Mouse (Mus musculus) heart, embryonic 10.5 days (tissue): ENCODE data around the gene Dhx58. TPM values are rescaled to one million over a fixed set of nuclear protein-coding genes. Genes with fewer than 3 reads are reported as not detected.
A peak's percentile ranks its signal among the peaks of the same experiment; 100 is the strongest.
"Not testable (repeated sequence)": the region's sequence is repeated elsewhere in the genome, so short reads cannot be mapped to it uniquely, and the experiment has no call there.

ENCODE experiments used
- DNase-seq: peaks from one replicate; pipeline ENCODE4 v3.0.0-alpha.2; 2017; ENCODE audit warnings: low spot score
- H3K27ac ChIP-seq: fragments of 300-500 bp; sonication (generic); 2 replicates; pipeline ENCODE4 v1.5.1; 2016; ENCODE audit warnings: mild to moderate bottlenecking
- H3K27me3 ChIP-seq: fragments of 300-500 bp; sonication (generic); 2 replicates; pipeline ENCODE4 v1.6.1; 2016; ENCODE audit warnings: mild to moderate bottlenecking; ENCODE audit not compliant: poor library complexity, insufficient read depth, severe bottlenecking
- H3K36me3 ChIP-seq: fragments of 300-500 bp; sonication (generic); 2 replicates; pipeline ENCODE4 v1.6.1; 2016; ENCODE audit warnings: mild to moderate bottlenecking, moderate library complexity
- H3K4me1 ChIP-seq: fragments of 300-500 bp; sonication (generic); 2 replicates; pipeline ENCODE4 v1.6.1; 2016; ENCODE audit warnings: mild to moderate bottlenecking
- H3K4me3 ChIP-seq: fragments of 300-500 bp; sonication (generic); 2 replicates; pipeline ENCODE4 v1.5.1; 2016; ENCODE audit warnings: mild to moderate bottlenecking, moderate library complexity
- H3K9me3 ChIP-seq: fragments of 300-500 bp; sonication (generic); 2 replicates; pipeline ENCODE4 v1.6.1; 2016; ENCODE audit warnings: mild to moderate bottlenecking, moderate library complexity
- WGBS: fragments of 180-500 bp; shearing (Covaris S2); methylation state at CpG from one replicate; pipeline ENCODE4 v1.1.7; 2016; 5-methylcytosine and 5-hydroxymethylcytosine counted together
- polyA plus RNA-seq: library from polyadenylated mRNA; unstranded; fragments of >200 nt; fragmentation: Nextera tagmentation; extraction: Ambion mirVana; gene quantifications from 2 replicates; pipeline ENCODE4 v1.2.1, GENCODE M21; 2016

Gene Dhx58
- polyA plus RNA-seq, 1 experiment from 2014 or later: 2.4 TPM

DNA sequence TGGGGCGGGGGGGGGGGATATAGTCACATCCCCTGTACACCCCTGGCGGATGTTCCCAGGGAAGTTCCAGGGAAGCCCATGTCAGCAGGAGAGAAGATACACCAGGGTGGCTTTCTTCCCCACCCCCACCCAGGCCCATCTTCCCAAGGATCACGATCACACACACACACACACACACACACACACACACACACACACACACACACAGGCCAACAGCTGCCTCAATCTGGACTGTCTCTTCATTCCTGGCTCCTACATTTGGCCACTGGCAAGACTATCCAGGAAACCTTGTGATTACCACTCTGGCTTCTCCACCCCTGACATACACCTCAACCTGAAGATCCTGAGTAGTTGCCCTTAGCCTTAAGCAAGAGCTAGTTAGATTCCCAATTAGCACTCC is 18.7 kb downstream of the Dhx58 start:
- Histone ChIP-seq H3K27me3 (peaks cover 6% of the 10 kb centered on the region), H3K4me3 (no peak overlapping the region), H3K36me3 (no peaks in the 10 kb centered on the region), H3K9me3 (no peaks in the 10 kb centered on the region), H3K27ac (no peak overlapping the region), H3K4me1 (peaks cover 5% of the 10 kb centered on the region; the same call in 1 of the 2 replicates)
- DNase-seq: no peak
- 66% methylated on average over 2 of the region's 3 CpGs for WGBS

DNA sequence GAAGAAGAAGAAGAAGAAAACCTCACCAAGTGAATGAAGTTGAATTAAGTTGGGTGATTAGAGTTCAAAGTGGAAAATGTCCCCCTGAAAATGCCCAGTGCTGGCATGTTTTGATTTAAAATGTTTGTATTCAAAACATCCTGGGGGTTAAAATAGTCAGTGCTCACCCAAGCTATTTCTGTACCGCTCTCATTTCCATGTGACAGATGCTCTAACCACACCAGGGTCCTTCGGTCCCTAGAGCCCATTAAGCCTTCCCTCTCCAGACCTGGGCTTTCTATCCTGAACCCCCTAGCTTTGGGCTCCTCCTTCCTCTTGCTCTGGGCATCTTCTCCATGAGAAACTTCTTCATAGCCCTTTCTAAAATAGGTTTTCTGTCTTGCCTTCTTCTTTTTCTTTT is 20.0 kb downstream of the Dhx58 start:
- DNase-seq: no peak
- peaks cover 8% of the 10 kb centered on the region for H3K27me3 ChIP-seq
- H3K36me3 ChIP-seq: no peaks in the 10 kb centered on the region
- H3K9me3 ChIP-seq: no peaks in the 10 kb centered on the region
- WGBS: 41% methylated on average over 2 of the region's 2 CpGs
- peaks cover 5% of the 10 kb centered on the region; the same call in 1 of the 2 replicates for H3K4me1 ChIP-seq
- no peak overlapping the region for H3K4me3 ChIP-seq
- no peak overlapping the region for H3K27ac ChIP-seq

DNA sequence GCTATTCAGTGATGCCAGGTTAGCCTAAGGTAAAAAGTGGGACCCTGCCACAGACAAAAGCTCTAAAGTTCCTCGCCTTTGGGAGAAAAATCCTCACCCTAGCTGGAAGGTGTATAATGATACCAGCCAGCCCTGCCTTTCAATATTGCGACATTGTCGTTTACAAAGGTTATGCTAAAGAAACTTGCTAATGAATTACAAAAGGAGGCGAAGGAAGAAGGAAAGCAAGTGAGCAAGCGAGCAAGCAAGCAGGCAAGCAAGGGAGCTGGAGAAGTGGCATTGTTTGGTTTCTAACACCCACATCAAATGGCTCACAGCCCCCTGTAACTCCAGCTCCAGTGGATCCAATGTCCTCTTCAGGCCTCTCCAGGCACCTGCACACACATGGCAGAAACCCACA is 21.5 kb downstream of the Dhx58 start:
- Histone ChIP-seq H3K9me3 (no peaks in the 10 kb centered on the region), H3K27ac (no peak overlapping the region), H3K4me1 (peaks cover 11% of the 10 kb centered on the region; the same call in 1 of the 2 replicates), H3K36me3 (no peaks in the 10 kb centered on the region), H3K4me3 (no peak overlapping the region), H3K27me3 (peaks cover 19% of the 10 kb centered on the region)
- DNase-seq: no peak
- 74% methylated on average over 5 of the region's 5 CpGs for WGBS

DNA sequence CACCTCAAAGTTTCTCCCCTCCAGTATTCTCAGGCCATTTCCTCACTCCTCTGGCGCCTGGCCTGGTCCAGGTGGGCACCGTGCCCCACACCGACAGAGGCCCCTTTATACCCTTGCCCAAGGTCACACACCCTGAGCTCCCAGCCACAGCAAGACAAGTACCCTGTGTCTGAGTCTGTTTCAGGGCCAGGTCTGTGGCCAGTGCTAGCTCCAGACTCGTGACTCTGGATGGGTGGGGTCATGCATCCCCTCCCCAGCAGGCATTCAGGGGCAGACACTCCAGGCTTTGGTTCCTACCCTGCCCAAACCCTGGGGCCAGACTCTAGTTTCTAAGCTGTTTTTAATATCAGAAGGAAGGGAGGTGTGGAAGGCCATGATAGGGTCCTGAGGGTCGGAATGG is 22.2 kb downstream of the Dhx58 start:
- Histone ChIP-seq H3K9me3 (no peaks in the 10 kb centered on the region), H3K27ac (peak overlapping the region; percentile 37; the same call in 1 of the 2 replicates)
- WGBS: 70% methylated on average over 5 of the region's 5 CpGs

DNA sequence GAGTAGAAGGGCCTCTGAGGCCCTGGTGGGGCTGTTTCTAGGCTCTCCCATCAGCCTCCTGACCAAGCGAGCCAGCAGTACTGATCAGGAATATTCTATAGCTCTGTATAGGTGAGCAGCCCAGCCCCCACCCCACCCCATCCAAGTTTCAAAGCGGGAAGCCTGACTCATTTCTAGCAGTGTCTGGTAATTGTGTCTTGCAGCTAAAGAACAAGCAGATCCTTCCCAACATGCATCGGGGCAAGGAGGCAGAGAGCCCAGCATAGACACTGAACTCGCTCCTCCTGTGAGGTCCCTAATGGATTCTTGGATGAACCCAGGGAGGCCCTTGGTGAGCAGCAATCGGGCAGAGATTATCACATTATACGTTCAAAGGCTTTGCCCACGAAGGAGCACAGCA is 26.3 kb downstream of the Dhx58 start:
- 44% methylated on average over 7 of the region's 7 CpGs for WGBS
- no peak for DNase-seq
- 0 out of 2 replicates have a peak overlapping the region, but pooled peaks have one; percentile 36 for H3K27ac ChIP-seq
- H3K27me3 ChIP-seq: peaks cover 49% of the 10 kb centered on the region
- no peaks in the 10 kb centered on the region for H3K36me3 ChIP-seq
- H3K4me1 ChIP-seq: peaks cover 23% of the 10 kb centered on the region
- no peaks in the 10 kb centered on the region for H3K9me3 ChIP-seq
- H3K4me3 ChIP-seq: no peak overlapping the region

More for the DNA sequence above, 22.2 kb downstream of the Dhx58 start:
- no peak for DNase-seq
- Histone ChIP-seq H3K4me3 (no peak overlapping the region), H3K36me3 (no peaks in the 10 kb centered on the region), H3K4me1 (peaks cover 16% of the 10 kb centered on the region; the same call in 1 of the 2 replicates), H3K27me3 (peaks cover 20% of the 10 kb centered on the region)

DNA sequence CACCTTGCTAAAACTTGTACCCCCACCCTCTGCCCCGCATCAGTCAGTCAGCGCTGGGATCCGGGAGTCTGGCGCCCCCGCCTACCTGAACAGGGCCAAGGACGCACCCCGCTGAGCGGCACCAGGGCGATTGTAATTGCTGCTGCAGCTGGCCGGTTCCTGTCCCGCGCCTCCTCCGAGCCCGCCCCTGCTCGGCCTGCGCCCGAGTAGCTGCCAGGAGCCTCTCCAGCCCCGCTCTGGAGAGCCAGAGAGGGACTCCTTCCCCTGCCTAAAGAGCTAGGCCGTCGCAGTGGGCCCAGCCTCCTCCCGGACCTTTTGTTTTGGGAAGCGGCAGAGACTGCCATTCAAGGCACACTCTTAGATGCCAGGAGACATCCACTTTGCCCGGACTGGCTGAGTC is 30.9 kb downstream of the Dhx58 start:
- Histone ChIP-seq H3K27ac (peak overlapping the region; percentile 67), H3K27me3 (peaks cover 46% of the 10 kb centered on the region)
- 4% methylated on average over 23 of the region's 23 CpGs for WGBS

DNA sequence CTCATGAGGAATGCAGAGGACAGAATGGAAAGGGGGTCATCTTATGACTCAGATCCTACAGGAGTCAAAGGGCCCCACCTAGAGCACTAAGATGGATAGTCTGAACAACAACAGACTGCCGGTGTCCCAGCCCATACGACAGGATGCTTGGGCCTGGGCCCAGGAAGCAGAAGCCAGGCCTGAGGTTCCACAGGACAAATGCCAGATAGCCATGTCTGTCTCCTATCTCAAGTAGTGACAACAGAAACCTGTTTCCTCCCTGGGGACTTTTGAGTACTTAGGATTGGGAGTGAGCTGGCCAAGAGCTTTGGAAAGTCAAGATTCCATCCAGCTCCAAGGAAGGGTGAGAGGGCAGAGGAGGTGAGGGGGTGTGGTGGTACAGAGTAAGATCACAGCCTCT is 32.1 kb downstream of the Dhx58 start:
- peaks cover 17% of the 10 kb centered on the region for H3K4me1 ChIP-seq
- no peaks in the 10 kb centered on the region for H3K36me3 ChIP-seq
- no peak overlapping the region for H3K4me3 ChIP-seq
- 26% methylated on average over 2 of the region's 2 CpGs for WGBS
- no peak overlapping the region for H3K27ac ChIP-seq
- H3K9me3 ChIP-seq: no peaks in the 10 kb centered on the region
- DNase-seq: no peak
- H3K27me3 ChIP-seq: peaks cover 38% of the 10 kb centered on the region

More for the DNA sequence above, 30.9 kb downstream of the Dhx58 start:
- Histone ChIP-seq H3K9me3 (no peaks in the 10 kb centered on the region), H3K4me1 (peaks cover 28% of the 10 kb centered on the region), H3K4me3 (peak overlapping the region; percentile 40), H3K36me3 (no peaks in the 10 kb centered on the region)
- DNase-seq: no peak

DNA sequence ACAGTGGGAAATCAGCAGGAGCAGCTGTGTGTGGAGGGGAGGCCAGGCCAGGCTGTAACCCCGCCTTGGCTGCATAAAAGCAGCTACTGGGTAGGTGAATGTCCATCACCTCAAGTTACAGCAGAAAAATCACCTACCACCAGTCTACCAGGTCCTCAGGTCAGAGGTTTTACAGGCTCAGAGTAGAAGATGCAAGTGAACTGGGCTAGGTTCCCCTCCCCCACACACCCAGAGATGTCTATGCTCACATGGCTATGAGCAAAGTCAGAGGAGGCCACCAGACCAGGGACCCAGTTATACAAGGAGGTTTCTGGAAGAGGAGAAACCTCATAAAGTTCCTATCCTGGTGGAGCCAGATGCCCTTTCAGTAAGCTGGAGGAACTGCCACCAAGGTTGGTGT is 33.0 kb downstream of the Dhx58 start:
- H3K9me3 ChIP-seq: no peaks in the 10 kb centered on the region
- no peaks in the 10 kb centered on the region for H3K36me3 ChIP-seq
- no peak overlapping the region for H3K4me3 ChIP-seq
- WGBS: 74% methylated on average over 1 of the region's 1 CpGs
- H3K4me1 ChIP-seq: peaks cover 17% of the 10 kb centered on the region
- DNase-seq: no peak
- H3K27me3 ChIP-seq: peaks cover 38% of the 10 kb centered on the region
- no peak overlapping the region for H3K27ac ChIP-seq

DNA sequence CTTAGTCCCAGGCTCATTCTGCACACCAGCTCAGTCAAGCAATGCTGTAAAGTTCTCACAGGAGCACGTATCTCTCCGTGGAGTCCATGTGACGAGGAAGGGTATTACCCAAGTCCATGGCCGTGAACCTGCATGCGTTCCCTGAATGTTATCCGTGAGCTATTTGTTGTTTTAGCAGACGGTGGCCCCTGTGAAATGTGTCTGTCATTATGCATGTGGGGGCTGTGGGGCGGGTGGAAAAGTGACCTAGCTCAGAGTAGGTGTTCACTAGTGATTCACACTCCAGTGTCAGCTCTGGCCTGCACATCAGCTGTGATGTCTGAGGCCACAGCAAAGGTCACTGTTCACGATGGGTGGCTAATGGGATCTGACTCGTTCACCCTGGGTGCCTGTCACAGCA is 44.3 kb downstream of the Dhx58 start:
- 74% methylated on average over 10 of the region's 10 CpGs for WGBS
- Histone ChIP-seq H3K9me3 (no peaks in the 10 kb centered on the region), H3K36me3 (no peaks in the 10 kb centered on the region), H3K4me3 (no peak overlapping the region), H3K27ac (no peak overlapping the region; the same call in 1 of the 2 replicates), H3K4me1 (peaks cover 27% of the 10 kb centered on the region), H3K27me3 (peaks cover 10% of the 10 kb centered on the region)
- DNase-seq: no peak

DNA sequence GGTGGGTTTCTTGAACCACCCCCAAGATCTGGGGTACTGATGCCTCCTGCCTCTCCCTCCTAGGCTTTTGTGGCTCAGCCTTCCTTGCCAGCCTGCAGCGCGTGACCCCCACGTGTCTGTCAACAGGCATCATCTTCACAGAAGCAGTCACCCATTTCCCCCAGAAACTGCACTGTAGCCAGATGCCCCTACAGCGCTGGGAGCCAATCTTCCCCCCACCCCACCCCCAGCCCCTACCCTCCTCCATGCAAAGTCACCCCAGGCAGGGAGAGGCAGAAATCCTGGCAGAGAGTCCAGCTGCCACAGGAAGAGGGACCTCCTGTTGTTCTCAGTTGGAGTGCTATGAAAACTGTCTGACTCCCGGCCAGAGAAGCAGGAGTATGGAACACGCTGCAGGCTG is 47.6 kb downstream of the Dhx58 start:
- H3K4me1 ChIP-seq: peaks cover 33% of the 10 kb centered on the region
- DNase-seq: no peak
- H3K27me3 ChIP-seq: peaks cover 25% of the 10 kb centered on the region
- H3K4me3 ChIP-seq: peak overlapping the region; percentile 34; the same call in 1 of the 2 replicates
- no peaks in the 10 kb centered on the region for H3K9me3 ChIP-seq
- 11% methylated on average over 6 of the region's 6 CpGs for WGBS
- H3K36me3 ChIP-seq: no peaks in the 10 kb centered on the region
- H3K27ac ChIP-seq: peak overlapping the region; percentile 39

DNA sequence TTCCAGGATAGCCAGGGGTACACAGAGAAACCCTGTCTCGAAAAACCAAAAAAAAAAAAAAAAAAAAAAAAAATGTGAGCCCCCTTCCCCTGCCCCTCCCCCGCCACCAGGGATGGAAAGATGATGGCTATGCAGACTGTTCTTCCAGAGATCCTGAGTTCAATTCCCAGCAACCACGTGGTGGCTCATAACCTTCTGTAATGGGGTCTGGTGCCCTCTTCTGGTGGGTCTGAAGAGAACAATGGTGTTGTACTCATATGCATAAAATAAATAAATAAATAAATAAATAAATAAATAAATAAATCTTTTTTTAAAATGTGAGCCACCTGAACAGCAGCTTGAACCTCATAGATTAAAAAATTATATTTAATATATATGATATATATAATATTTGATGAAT is 48.5 kb downstream of the Dhx58 start:
- 60% methylated on average over 3 of the region's 3 CpGs for WGBS
- H3K9me3 ChIP-seq, H3K36me3 ChIP-seq, DNase-seq, H3K27ac ChIP-seq, H3K4me3 ChIP-seq: not testable (repeated sequence)
- Histone ChIP-seq H3K27me3 (peaks cover 34% of the 10 kb centered on the region), H3K4me1 (peaks cover 42% of the 10 kb centered on the region)

DNA sequence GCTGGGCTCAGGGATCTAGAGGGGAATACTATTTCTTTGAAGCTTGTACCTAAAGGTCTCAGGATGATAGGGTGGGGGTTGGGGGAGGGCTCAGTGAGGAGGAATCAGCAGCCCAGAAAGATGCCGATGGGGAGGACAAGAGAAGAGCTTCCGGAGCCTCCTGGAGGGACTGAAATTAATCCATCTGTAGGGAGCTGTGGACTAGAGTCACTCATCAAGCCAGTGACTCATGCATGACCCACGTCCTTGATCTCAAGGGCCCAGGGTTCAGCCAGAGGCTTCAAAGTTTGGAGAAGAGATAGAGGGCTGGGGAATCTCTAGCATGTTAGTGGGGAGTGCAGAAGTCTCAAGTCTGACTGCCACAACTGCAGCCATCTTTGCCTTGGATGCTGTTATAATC is 52.3 kb downstream of the Dhx58 start:
- Histone ChIP-seq H3K27me3 (peaks cover 56% of the 10 kb centered on the region), H3K4me1 (peaks cover 29% of the 10 kb centered on the region), H3K9me3 (no peaks in the 10 kb centered on the region), H3K36me3 (no peaks in the 10 kb centered on the region), H3K4me3 (no peak overlapping the region), H3K27ac (no peak overlapping the region)
- DNase-seq: no peak
- 16% methylated on average over 3 of the region's 3 CpGs for WGBS

DNA sequence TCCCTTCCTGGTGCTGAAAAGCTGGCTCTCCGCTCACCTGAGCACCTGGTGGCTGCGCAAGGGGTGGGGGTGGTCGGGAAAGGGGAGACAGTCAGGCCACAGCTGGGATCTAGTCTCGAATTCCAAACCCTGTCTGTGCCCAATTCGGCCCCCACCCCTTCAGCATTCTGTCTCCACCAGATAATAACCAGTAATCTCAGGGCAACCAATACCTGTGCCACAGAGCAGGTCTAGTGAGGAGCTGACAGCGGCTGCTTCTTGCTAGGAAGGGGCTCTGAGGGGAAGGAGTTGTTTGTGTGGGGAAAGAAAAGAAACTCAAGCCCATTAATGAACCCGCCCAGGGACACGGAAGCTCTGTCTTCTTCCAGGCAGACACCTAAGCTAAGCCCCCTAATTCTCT is 52.9 kb downstream of the Dhx58 start:
- Histone ChIP-seq H3K27me3 (peaks cover 56% of the 10 kb centered on the region), H3K36me3 (no peaks in the 10 kb centered on the region), H3K27ac (no peak overlapping the region), H3K4me1 (peaks cover 23% of the 10 kb centered on the region), H3K9me3 (no peaks in the 10 kb centered on the region), H3K4me3 (peak overlapping the region; percentile 5; the same call in 1 of the 2 replicates)
- no peak for DNase-seq
- 10% methylated on average over 8 of the region's 8 CpGs for WGBS

DNA sequence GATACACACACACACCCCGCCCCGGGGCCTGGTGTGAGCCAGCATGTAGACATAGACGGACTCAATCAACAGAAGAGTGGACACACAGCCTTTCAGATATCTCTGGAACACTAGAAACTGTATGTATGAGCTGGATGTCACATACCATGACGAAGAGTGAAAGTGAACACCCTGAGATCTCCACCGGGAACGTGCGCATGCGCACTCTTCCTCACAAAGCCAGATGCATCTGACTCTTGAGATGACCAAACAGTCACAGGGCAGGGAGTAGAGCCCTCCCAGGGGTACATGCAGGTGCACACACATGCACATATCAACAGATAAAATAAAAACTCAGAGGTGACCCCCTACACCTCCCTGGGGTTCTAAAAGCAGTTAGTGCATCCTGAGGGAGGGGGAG is 55.7 kb downstream of the Dhx58 start:
- Histone ChIP-seq H3K27ac (no peak overlapping the region), H3K9me3 (no peaks in the 10 kb centered on the region), H3K36me3 (no peaks in the 10 kb centered on the region), H3K4me3 (no peak overlapping the region), H3K27me3 (peaks cover 67% of the 10 kb centered on the region), H3K4me1 (peaks cover 20% of the 10 kb centered on the region; the same call in 1 of the 2 replicates)
- no peak for DNase-seq
- WGBS: 86% methylated on average over 8 of the region's 8 CpGs
